Mouse (Mus musculus): ENCODE data around the gene Nectin4.

DNA sequence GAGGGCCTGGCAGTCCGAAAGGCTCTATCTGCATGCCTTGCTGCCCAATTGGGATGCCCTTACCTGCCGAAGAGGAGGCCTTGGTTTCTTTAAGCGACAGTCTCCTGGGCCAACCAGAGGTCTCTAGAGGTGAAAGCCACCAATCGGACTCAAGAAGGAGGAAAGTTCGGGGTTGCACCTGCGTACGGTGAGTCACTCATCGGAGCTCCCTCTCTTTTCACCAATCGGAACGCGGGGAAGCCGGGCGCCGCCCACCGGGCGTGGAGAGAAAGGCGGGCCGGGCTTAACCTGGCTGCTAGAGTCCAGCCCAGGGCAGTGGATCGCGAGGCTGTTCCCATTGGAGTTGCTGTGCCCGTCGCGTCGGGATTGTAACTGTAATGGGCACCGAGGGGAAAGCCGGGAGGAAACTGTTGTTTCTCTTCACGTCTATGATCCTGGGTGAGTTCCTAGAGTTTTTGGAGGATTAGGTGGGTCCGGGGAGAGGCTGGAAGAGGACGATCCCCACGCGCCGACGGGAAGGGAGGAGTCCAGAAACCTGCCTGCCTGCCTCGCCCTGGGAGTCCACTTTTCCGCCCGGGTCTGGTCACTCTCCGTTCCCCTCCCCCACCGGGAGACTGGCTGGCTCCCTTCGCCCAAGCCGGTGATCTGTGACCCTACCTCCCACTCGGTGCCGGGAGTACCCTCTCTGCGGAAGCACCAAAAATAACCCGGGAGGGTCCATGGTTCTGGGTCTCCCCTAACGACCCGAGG, 67.5 kb downstream of the Nectin4 start, which contains the start of gene F11r:
- TF ChIP-seq CTCF (IDR thresholded peaks at IDR 0.05; ENCODE audit: control insufficient read depth, insufficient read depth, insufficient read length) (no peak), FOSL1 (IDR thresholded peaks at IDR 0.05; ENCODE audit: insufficient read depth, low read length, poor library complexity, severe bottlenecking) (no peak), MYOD1 (IDR thresholded peaks at IDR 0.05; ENCODE audit: control insufficient read depth, insufficient read length, low read depth) (no peak)

Measured in C2C12 (cell line).